Mouse (Mus musculus) activated CD4-positive, CD25-positive, alpha-beta regulatory T cell, adult 4 months (primary cell): ENCODE data around the gene Akap2. TPM values are rescaled to one million over a fixed set of nuclear protein-coding genes. Genes with fewer than 3 reads are reported as not detected.
A peak's percentile ranks its signal among the peaks of the same experiment; 100 is the strongest.

ENCODE experiments used
- ATAC-seq: one replicate; pipeline ENCODE4 v1.8.0; 2017
- polyA plus RNA-seq, 2 experiments: library from polyadenylated mRNA; unstranded; fragments of 100-300 nt; shearing (Covaris generic); gene quantifications; one replicate each; pipeline ENCODE4 v1.2.1; 2017

The Akap2 gene
- polyA plus RNA-seq, 2 experiments from 2014 or later = 3.5 to 5.0 TPM

- ATAC-seq = no peak
These were observed 13.6 kb upstream of the Akap2 start for GRCm38 (mm10) chr4:57703574-57704470.

- ATAC-seq = no peak
These were observed 12.9 kb upstream of the Akap2 start for GRCm38 (mm10) chr4:57704575-57704974.

GRCm38 (mm10) chr4:57715849-57716248 is 1.6 kb upstream of the Akap2 start:
- ATAC-seq = no peak

- ATAC-seq = no peak
These were observed 722 bp upstream of the Akap2 start for GRCm38 (mm10) chr4:57716735-57717134.

- no peak for ATAC-seq
These were observed 1.9 kb downstream of the Akap2 start for GRCm38 (mm10) chr4:57719370-57719769.

GRCm38 (mm10) chr4:57720869-57721361 is 3.5 kb downstream of the Akap2 start:
- no peak for ATAC-seq

GRCm38 (mm10) chr4:57722296-57722695 is 4.8 kb downstream of the Akap2 start:
- no peak for ATAC-seq

GRCm38 (mm10) chr4:57723659-57724058 is 6.2 kb downstream of the Akap2 start:
- no peak for ATAC-seq

GRCm38 (mm10) chr4:57725569-57725968 is 8.1 kb downstream of the Akap2 start:
- ATAC-seq = peak; percentile 47

- ATAC-seq = no peak
These were observed 11.2 kb downstream of the Akap2 start for GRCm38 (mm10) chr4:57728611-57729183.

- ATAC-seq = no peak
These were observed 12.6 kb downstream of the Akap2 start for GRCm38 (mm10) chr4:57730047-57730446.

GRCm38 (mm10) chr4:57730801-57731598 is 13.5 kb downstream of the Akap2 start:
- peak; percentile 82 for ATAC-seq

- no peak for ATAC-seq
These were observed 14.9 kb downstream of the Akap2 start for GRCm38 (mm10) chr4:57732351-57732750.

GRCm38 (mm10) chr4:57733445-57733844 is 16.0 kb downstream of the Akap2 start:
- no peak for ATAC-seq

- ATAC-seq = no peak
These were observed 18.0 kb downstream of the Akap2 start for GRCm38 (mm10) chr4:57735426-57735825.

- no peak for ATAC-seq
These were observed 21.5 kb downstream of the Akap2 start for GRCm38 (mm10) chr4:57738856-57739552.

- no peak for ATAC-seq
These were observed 26.0 kb downstream of the Akap2 start for GRCm38 (mm10) chr4:57743325-57743929.

GRCm38 (mm10) chr4:57750651-57751050 is 33.2 kb downstream of the Akap2 start:
- ATAC-seq = no peak

- ATAC-seq = no peak
These were observed 33.6 kb downstream of the Akap2 start for GRCm38 (mm10) chr4:57751054-57751453.

- ATAC-seq = no peak
These were observed 34.1 kb downstream of the Akap2 start for GRCm38 (mm10) chr4:57751566-57751965.

GRCm38 (mm10) chr4:57755085-57755484 is 37.6 kb downstream of the Akap2 start:
- ATAC-seq = no peak

- no peak for ATAC-seq
These were observed 40.5 kb downstream of the Akap2 start for GRCm38 (mm10) chr4:57757997-57758396.
